In genomic region chr5:86065876-86066550, GRCm38 (mm10) we compare ENCODE assay signal across 7 mouse cellular contexts. TPM values are rescaled to one million over a fixed set of nuclear protein-coding genes. Genes with fewer than 3 reads are reported as not detected.
DNase-seq lines count a peak whose midpoint lies in the region; ATAC-seq lines count a peak whose summit lies in the region.

No protein-coding gene starts in this region.

- no peak overlapping the region; the same call in 1 of the 2 replicates for H3K9ac ChIP-seq in embryonic facial prominence, embryonic 15.5 days
- peak overlapping the region; percentile 43; the same call in 1 of the 2 replicates for H3K9ac ChIP-seq in midbrain, embryonic 16.5 days (ENCODE audit: low read depth, low read length)

- no peaks in the 10 kb centered on the region for H3K9me3 ChIP-seq in embryonic facial prominence, embryonic 15.5 days (replicated peaks)
- no peaks in the 10 kb centered on the region for H3K9me3 ChIP-seq in midbrain, embryonic 16.5 days (replicated peaks; ENCODE audit: control insufficient read depth, low read length, poor library complexity, severe bottlenecking)

- under 1% methylated on average over 17 of the region's 17 CpGs for WGBS in embryonic facial prominence, embryonic 15.5 days
- 1% methylated on average over 17 of the region's 17 CpGs for WGBS in midbrain, embryonic 16.5 days

- peak overlapping the region; percentile 80 for H3K4me2 ChIP-seq in embryonic facial prominence, embryonic 15.5 days (replicated peaks)
- H3K4me2 ChIP-seq in midbrain, embryonic 16.5 days (ENCODE audit: low read length) = peak overlapping the region; percentile 68

- DNase-seq in retina, adult 2 months (ENCODE audit: low read depth, low spot score) = peak; percentile 6
- no peak for DNase-seq in retina, postnatal 1 day
- no peak for DNase-seq in thymus, postnatal 4 days
- DNase-seq in spleen, postnatal 10 days (ENCODE audit: low spot score in 2 of 2) = no peak

- no peaks in the 10 kb centered on the region for H3K36me3 ChIP-seq in embryonic facial prominence, embryonic 15.5 days
- H3K36me3 ChIP-seq in midbrain, embryonic 16.5 days (ENCODE audit: control insufficient read depth, insufficient read depth, low read length) = no peaks in the 10 kb centered on the region

- H3K4me3 ChIP-seq in embryonic facial prominence, embryonic 15.5 days (replicated peaks) = peak overlapping the region; percentile 69
- peak overlapping the region; percentile 72 for H3K4me3 ChIP-seq in midbrain, embryonic 16.5 days (ENCODE audit: low read depth, low read length)

- H3K4me1 ChIP-seq in embryonic facial prominence, embryonic 15.5 days = peaks cover 19% of the 10 kb centered on the region
- peaks cover 14% of the 10 kb centered on the region for H3K4me1 ChIP-seq in midbrain, embryonic 16.5 days (ENCODE audit: control insufficient read depth, insufficient read depth, low read length)

- no peaks in the 10 kb centered on the region for H3K27me3 ChIP-seq in embryonic facial prominence, embryonic 15.5 days
- H3K27me3 ChIP-seq in midbrain, embryonic 16.5 days (ENCODE audit: control insufficient read depth, insufficient read depth, low read depth, low read length) = no peaks in the 10 kb centered on the region

- H3K27ac ChIP-seq in embryonic facial prominence, embryonic 15.5 days (replicated peaks) = peak overlapping the region; percentile 85
- H3K27ac ChIP-seq in midbrain, embryonic 16.5 days (ENCODE audit: low read length) = peak overlapping the region; percentile 90

- peak; percentile 46 for ATAC-seq in embryonic facial prominence, embryonic 15.5 days (ENCODE audit: insufficient number of reproducible peaks, low FRiP score, low TSS enrichment, low read depth)
- ATAC-seq in inflammation-experienced regulatory T-cells, adult 6 months = peak; percentile 19
- ATAC-seq in midbrain, embryonic 16.5 days = peak; percentile 59

RNA-seq across cellular contexts. Expression of gene Cenpc1, which starts 0.6 kb away (rescaled TPM):
- polyA plus RNA-seq in embryonic facial prominence, embryonic 15.5 days (2015; fragmentation: Nextera tagmentation; extraction: Ambion mirVana) = 26.5 and 29.7 TPM in 2 replicates
- polyA plus RNA-seq in inflammation-experienced regulatory T-cells, adult 6 months (2017; shearing (Covaris generic)) = 10 to 100 TPM; 23.8 to 37.6 (median 34.1) TPM
- 33.2 and 37.8 TPM in 2 replicates for polyA plus RNA-seq in midbrain, embryonic 16.5 days (2015; fragmentation: Nextera tagmentation; extraction: Ambion mirVana)

RNA-seq across cellular contexts. Expression of gene Stap1, which starts 5.5 kb away (rescaled TPM):
- 0.85 and 0.91 TPM in 2 replicates for polyA plus RNA-seq in embryonic facial prominence, embryonic 15.5 days (2015; fragmentation: Nextera tagmentation; extraction: Ambion mirVana)
- 100 to 1,000 TPM in 2 of 3 experiments, 10 to 100 TPM in 1; 83.7 to 104 (median 104) TPM for polyA plus RNA-seq in inflammation-experienced regulatory T-cells, adult 6 months (2017; shearing (Covaris generic))
- polyA plus RNA-seq in midbrain, embryonic 16.5 days (2015; fragmentation: Nextera tagmentation; extraction: Ambion mirVana) = 0.53 and 0.59 TPM in 2 replicates

Comparison
In these comparisons a context has a peak if more than half of its experiments do, and no peak if none do; other contexts are left out.
1. RNA of gene Stap1, which starts 5.5 kb away (polyA plus RNA-seq): 83.7 to 104 TPM in inflammation-experienced regulatory T-cells, adult 6 months; 0.85 to 0.91 TPM in embryonic facial prominence, embryonic 15.5 days and 0.53 to 0.59 TPM in midbrain, embryonic 16.5 days; every median in the first group is over 10 times any median in the second.
2. Peak in every context shown above with its lines, with median percentiles within 50 percentile points of each other: ATAC-seq.